Mouse (Mus musculus): Measurements from ENCODE around the gene Ccdc152.

- TF ChIP-seq CTCF (IDR thresholded peaks at IDR 0.05; ENCODE audit: low read depth, low read length), result no peak
- TF ChIP-seq GATA2 (IDR thresholded peaks at IDR 0.05; ENCODE audit: borderline replicate concordance, low read depth, low read length), result no peak
- TF ChIP-seq POLR2AphosphoS5 (IDR thresholded peaks at IDR 0.05; ENCODE audit: insufficient replicate concordance, low read depth, low read length), result no peak
- no peak for TF ChIP-seq TAL1 (conservative IDR thresholded peaks at IDR 0.05; ENCODE audit: low read depth, low read length)
- TF ChIP-seq GATA1 (IDR thresholded peaks at IDR 0.05; ENCODE audit: borderline replicate concordance, low read length), result no peak
Observed at GRCm38 (mm10) chr15:3332517-3332916, 29.2 kb upstream of the Ccdc152 start.

All from G1E (cell line).